Comparison of ENCODE assay signal across 8 mouse cellular contexts in genomic region chr4:95278714-95279095, GRCm38 (mm10).
DNase-seq lines count a peak whose midpoint lies in the region; ATAC-seq and TF ChIP-seq lines count a peak whose summit lies in the region.

No protein-coding gene starts in this region.

- no peak overlapping the region for H3K9ac ChIP-seq in hindbrain, embryonic 16.5 days (ENCODE audit: low read depth, low read length)

- peak; percentile 34; the same call in 1 of the 2 replicates for TF ChIP-seq POLR2A in lung, adult 2 months (IDR thresholded peaks at IDR 0.05; ENCODE audit: borderline replicate concordance, extremely low read depth, low read depth, low read length)

- H3K27me3 ChIP-seq in hindbrain, embryonic 10.5 days (ENCODE audit: insufficient read depth, poor library complexity, severe bottlenecking): no peaks in the 10 kb centered on the region
- H3K27me3 ChIP-seq in hindbrain, embryonic 16.5 days (replicated peaks; ENCODE audit: control insufficient read depth, insufficient read depth, low read length): no peaks in the 10 kb centered on the region

- no peak for ATAC-seq in hindbrain, embryonic 16.5 days

- WGBS in hindbrain, embryonic 10.5 days: 49% methylated on average over 13 of the region's 13 CpGs
- WGBS in hindbrain, embryonic 16.5 days: 41% methylated on average over 13 of the region's 13 CpGs
- WGBS in lung, adult 2 months: 24% methylated on average over 13 of the region's 13 CpGs

- H3K4me3 ChIP-seq in hindbrain, embryonic 10.5 days: no peak overlapping the region
- no peak overlapping the region for H3K4me3 ChIP-seq in hindbrain, embryonic 16.5 days (ENCODE audit: low read length)
- no peak overlapping the region for H3K4me3 ChIP-seq in lung, adult 2 months (replicated peaks; ENCODE audit: extremely low read depth, low read depth, low read length)

- H3K9me3 ChIP-seq in hindbrain, embryonic 10.5 days: no peaks in the 10 kb centered on the region
- H3K9me3 ChIP-seq in hindbrain, embryonic 16.5 days (ENCODE audit: control insufficient read depth, low read length): no peaks in the 10 kb centered on the region

- peak overlapping the region; percentile 29; the same call in 1 of the 2 replicates for H3K27ac ChIP-seq in hindbrain, embryonic 10.5 days
- no peak overlapping the region for H3K27ac ChIP-seq in hindbrain, embryonic 16.5 days (ENCODE audit: low read depth, low read length)

- H3K4me2 ChIP-seq in hindbrain, embryonic 16.5 days (ENCODE audit: low read length): no peak overlapping the region

- H3K4me1 ChIP-seq in hindbrain, embryonic 10.5 days (replicated peaks): 0 out of 2 replicates have a peak, but pooled peaks cover 11% of the 10 kb centered on the region
- no peaks in the 10 kb centered on the region for H3K4me1 ChIP-seq in hindbrain, embryonic 16.5 days (ENCODE audit: control insufficient read depth, insufficient read depth, low read depth, low read length)
- peaks cover 21% of the 10 kb centered on the region for H3K4me1 ChIP-seq in lung, adult 2 months (ENCODE audit: control insufficient read depth, insufficient read depth, low read length)

- peak; percentile 5 for DNase-seq in hindbrain, embryonic 10.5 days (ENCODE audit: low spot score)
- DNase-seq in hindlimb bud, embryonic 11.5 days (ENCODE audit: extremely low spot score, low read depth, low spot score): peak; percentile 39
- no peak for DNase-seq in lung, adult 2 months
- peak; percentile 51 for DNase-seq in urinary bladder, postnatal 14 days (ENCODE audit: low spot score)
- DNase-seq in thymus, postnatal 36 days: no peak
- no peak for DNase-seq in layer of hippocampus, adult 8-10 months (ENCODE audit: low spot score in 2 of 2)
- DNase-seq in cerebellum, postnatal 14 days: no peak

- H3K36me3 ChIP-seq in hindbrain, embryonic 10.5 days: no peaks in the 10 kb centered on the region
- H3K36me3 ChIP-seq in hindbrain, embryonic 16.5 days (ENCODE audit: control insufficient read depth, insufficient read depth, low read length): no peaks in the 10 kb centered on the region

- no peak for TF ChIP-seq CTCF in lung, adult 2 months (IDR thresholded peaks at IDR 0.05; ENCODE audit: insufficient read depth, low read length)

Comparison
In these comparisons a context has a peak if more than half of its experiments do, and no peak if none do; other contexts are left out.
1. DNase-seq: peak in hindbrain, embryonic 10.5 days (single experiment), hindlimb bud, embryonic 11.5 days (single experiment) and urinary bladder, postnatal 14 days (single experiment); none in lung, adult 2 months (single experiment), thymus, postnatal 36 days (0 of 2), layer of hippocampus, adult 8-10 months (0 of 2) and cerebellum, postnatal 14 days (0 of 2).